Mouse (Mus musculus): Measurements from ENCODE around the gene Plau.

Plau gene

GRCm38 (mm10) chr14:20836171-20836904, at the start of gene Plau:
Gene Plau (plus strand): TSS chr14:20836660.
- peak in 1 of 2 experiments; percentile 12 for DNase-seq (ENCODE audit: low read depth in 2 of 2, low spot score in 2 of 2)

- DNase-seq (ENCODE audit: low read depth in 2 of 2, low spot score in 2 of 2): no peak
Measured at GRCm38 (mm10) chr14:20788151-20788550, 48.3 kb upstream of the Plau start.

GRCm38 (mm10) chr14:20789593-20789992, 46.9 kb upstream of the Plau start:
- no peak for DNase-seq (ENCODE audit: low read depth in 2 of 2, low spot score in 2 of 2)

- no peak for DNase-seq (ENCODE audit: low read depth in 2 of 2, low spot score in 2 of 2)
Measured at GRCm38 (mm10) chr14:20790445-20790844, 46.0 kb upstream of the Plau start.

GRCm38 (mm10) chr14:20790996-20791395, 45.5 kb upstream of the Plau start:
- no peak for DNase-seq (ENCODE audit: low read depth in 2 of 2, low spot score in 2 of 2)

GRCm38 (mm10) chr14:20791511-20792242, 44.8 kb upstream of the Plau start:
- DNase-seq (ENCODE audit: low read depth in 2 of 2, low spot score in 2 of 2): no peak

GRCm38 (mm10) chr14:20792243-20792921, 44.1 kb upstream of the Plau start:
- no peak for DNase-seq (ENCODE audit: low read depth in 2 of 2, low spot score in 2 of 2)

GRCm38 (mm10) chr14:20792922-20793757, 43.3 kb upstream of the Plau start:
- no peak for DNase-seq (ENCODE audit: low read depth in 2 of 2, low spot score in 2 of 2)

- DNase-seq (ENCODE audit: low read depth in 2 of 2, low spot score in 2 of 2): peak; percentile 59 to 63
Measured at GRCm38 (mm10) chr14:20793758-20794531, 42.5 kb upstream of the Plau start, which contains the start of gene Camk2g. Gene Camk2g (minus strand): TSS chr14:20794088.

GRCm38 (mm10) chr14:20794589-20794988, 41.9 kb upstream of the Plau start:
- DNase-seq (ENCODE audit: low read depth in 2 of 2, low spot score in 2 of 2): no peak

GRCm38 (mm10) chr14:20795423-20796152, 40.9 kb upstream of the Plau start:
- DNase-seq (ENCODE audit: low read depth in 2 of 2, low spot score in 2 of 2): no peak

GRCm38 (mm10) chr14:20796170-20796569, 40.3 kb upstream of the Plau start:
- no peak for DNase-seq (ENCODE audit: low read depth in 2 of 2, low spot score in 2 of 2)

GRCm38 (mm10) chr14:20796643-20797042, 39.8 kb upstream of the Plau start:
- no peak for DNase-seq (ENCODE audit: low read depth in 2 of 2, low spot score in 2 of 2)

GRCm38 (mm10) chr14:20798300-20798699, 38.2 kb upstream of the Plau start:
- DNase-seq (ENCODE audit: low read depth in 2 of 2, low spot score in 2 of 2): no peak

GRCm38 (mm10) chr14:20798761-20799160, 37.7 kb upstream of the Plau start:
- peak; percentile 85 to 90 for DNase-seq (ENCODE audit: low read depth in 2 of 2, low spot score in 2 of 2)

- DNase-seq (ENCODE audit: low read depth in 2 of 2, low spot score in 2 of 2): no peak
Measured at GRCm38 (mm10) chr14:20802926-20803605, 33.4 kb upstream of the Plau start.

- DNase-seq (ENCODE audit: low read depth in 2 of 2, low spot score in 2 of 2): peak; percentile 55 to 73
Measured at GRCm38 (mm10) chr14:20803606-20803938, 32.9 kb upstream of the Plau start.

GRCm38 (mm10) chr14:20804481-20804880, 32.0 kb upstream of the Plau start:
- no peak for DNase-seq (ENCODE audit: low read depth in 2 of 2, low spot score in 2 of 2)

Data from CD8-positive naive resting alpha-beta T cell, adult 2 months (primary cell).